Mouse (Mus musculus): ENCODE data around the gene Camta1. TPM values are rescaled to one million over a fixed set of nuclear protein-coding genes. Genes with fewer than 3 reads are reported as not detected.
A peak's percentile ranks its signal among the peaks of the same experiment; 100 is the strongest.

The Camta1 gene
- polyA plus RNA-seq, 1 experiment from 2014 or later: 123 TPM

GRCm38 (mm10) chr4:151726396-151726795 is 135.3 kb downstream of the Camta1 start:
- H3K36me3 ChIP-seq (ENCODE audit: control insufficient read depth, insufficient read depth, low read length): no peaks in the 10 kb centered on the region
- 59% methylated on average over 2 of the region's 2 CpGs for WGBS
- ATAC-seq: no peak

GRCm38 (mm10) chr4:151724897-151725296 is 136.8 kb downstream of the Camta1 start:
- H3K9me3 ChIP-seq (replicated peaks; ENCODE audit: control insufficient read depth, low read length): no peaks in the 10 kb centered on the region
- no peak overlapping the region for H3K9ac ChIP-seq (ENCODE audit: low read length)
- H3K4me2 ChIP-seq (ENCODE audit: low read length): no peak overlapping the region
- H3K4me3 ChIP-seq (ENCODE audit: low read depth, low read length): no peak overlapping the region
- ATAC-seq (no peak), DNase-seq (ENCODE audit: low spot score) (no peak)
- H3K36me3 ChIP-seq (ENCODE audit: control insufficient read depth, insufficient read depth, low read length): no peaks in the 10 kb centered on the region
- no peaks in the 10 kb centered on the region for H3K27me3 ChIP-seq (replicated peaks; ENCODE audit: control insufficient read depth, insufficient read depth, low read length)
- H3K4me1 ChIP-seq (ENCODE audit: control insufficient read depth, insufficient read depth, low read length): peaks cover 5% of the 10 kb centered on the region
- no peak overlapping the region for H3K27ac ChIP-seq (ENCODE audit: low read depth, low read length)

More at GRCm38 (mm10) chr4:151726396-151726795, 135.3 kb downstream of the Camta1 start:
- Histone ChIP-seq H3K9ac (ENCODE audit: low read length) (no peak overlapping the region), H3K4me1 (ENCODE audit: control insufficient read depth, insufficient read depth, low read length) (no peaks in the 10 kb centered on the region), H3K4me3 (ENCODE audit: low read depth, low read length) (no peak overlapping the region), H3K27ac (ENCODE audit: low read depth, low read length) (no peak overlapping the region), H3K27me3 (replicated peaks; ENCODE audit: control insufficient read depth, insufficient read depth, low read length) (no peaks in the 10 kb centered on the region), H3K9me3 (replicated peaks; ENCODE audit: control insufficient read depth, low read length) (no peaks in the 10 kb centered on the region), H3K4me2 (ENCODE audit: low read length) (no peak overlapping the region)
- no peak for DNase-seq (ENCODE audit: low spot score)

- 63% methylated on average over 15 of the region's 15 CpGs for WGBS
- peak; percentile 33 for ATAC-seq
- H3K36me3 ChIP-seq (ENCODE audit: control insufficient read depth, insufficient read depth, low read length): no peaks in the 10 kb centered on the region
These were observed 140.8 kb downstream of the Camta1 start for GRCm38 (mm10) chr4:151720722-151721467.

GRCm38 (mm10) chr4:151718866-151719475 is 142.7 kb downstream of the Camta1 start:
- WGBS: 62% methylated on average over 21 of the region's 21 CpGs
- Histone ChIP-seq H3K4me3 (ENCODE audit: low read depth, low read length) (no peak overlapping the region), H3K27ac (ENCODE audit: low read depth, low read length) (no peak overlapping the region), H3K4me1 (ENCODE audit: control insufficient read depth, insufficient read depth, low read length) (peaks cover 7% of the 10 kb centered on the region), H3K9me3 (replicated peaks; ENCODE audit: control insufficient read depth, low read length) (no peaks in the 10 kb centered on the region), H3K27me3 (replicated peaks; ENCODE audit: control insufficient read depth, insufficient read depth, low read length) (no peaks in the 10 kb centered on the region), H3K9ac (ENCODE audit: low read length) (no peak overlapping the region), H3K36me3 (ENCODE audit: control insufficient read depth, insufficient read depth, low read length) (no peaks in the 10 kb centered on the region), H3K4me2 (ENCODE audit: low read length) (no peak overlapping the region)
- ATAC-seq: no peak
- DNase-seq (ENCODE audit: low spot score): no peak

More at GRCm38 (mm10) chr4:151720722-151721467, 140.8 kb downstream of the Camta1 start:
- peaks cover 7% of the 10 kb centered on the region for H3K4me1 ChIP-seq (ENCODE audit: control insufficient read depth, insufficient read depth, low read length)
- no peak overlapping the region for H3K9ac ChIP-seq (ENCODE audit: low read length)
- H3K4me3 ChIP-seq (ENCODE audit: low read depth, low read length): no peak overlapping the region
- no peak overlapping the region; the same call in 1 of the 2 replicates for H3K27ac ChIP-seq (ENCODE audit: low read depth, low read length)
- H3K4me2 ChIP-seq (ENCODE audit: low read length): no peak overlapping the region
- H3K27me3 ChIP-seq (replicated peaks; ENCODE audit: control insufficient read depth, insufficient read depth, low read length): no peaks in the 10 kb centered on the region
- H3K9me3 ChIP-seq (replicated peaks; ENCODE audit: control insufficient read depth, low read length): no peaks in the 10 kb centered on the region
- DNase-seq (ENCODE audit: low spot score): peak; percentile 47

- DNase-seq (ENCODE audit: low spot score) (no peak), ATAC-seq (no peak)
- Histone ChIP-seq H3K9ac (ENCODE audit: low read length) (no peak overlapping the region), H3K9me3 (replicated peaks; ENCODE audit: control insufficient read depth, low read length) (no peaks in the 10 kb centered on the region), H3K4me1 (ENCODE audit: control insufficient read depth, insufficient read depth, low read length) (peaks cover 7% of the 10 kb centered on the region), H3K4me3 (ENCODE audit: low read depth, low read length) (no peak overlapping the region), H3K27ac (ENCODE audit: low read depth, low read length) (no peak overlapping the region), H3K36me3 (ENCODE audit: control insufficient read depth, insufficient read depth, low read length) (no peaks in the 10 kb centered on the region), H3K27me3 (replicated peaks; ENCODE audit: control insufficient read depth, insufficient read depth, low read length) (no peaks in the 10 kb centered on the region), H3K4me2 (ENCODE audit: low read length) (no peak overlapping the region)
- 75% methylated on average over 7 of the region's 7 CpGs for WGBS
These were observed 143.8 kb downstream of the Camta1 start for GRCm38 (mm10) chr4:151717864-151718263.

GRCm38 (mm10) chr4:151713714-151714113 is 148.0 kb downstream of the Camta1 start:
- Histone ChIP-seq H3K36me3 (ENCODE audit: control insufficient read depth, insufficient read depth, low read length) (no peaks in the 10 kb centered on the region), H3K4me3 (ENCODE audit: low read depth, low read length) (no peak overlapping the region), H3K27ac (ENCODE audit: low read depth, low read length) (no peak overlapping the region), H3K27me3 (replicated peaks; ENCODE audit: control insufficient read depth, insufficient read depth, low read length) (no peaks in the 10 kb centered on the region), H3K4me1 (ENCODE audit: control insufficient read depth, insufficient read depth, low read length) (no peaks in the 10 kb centered on the region), H3K9me3 (replicated peaks; ENCODE audit: control insufficient read depth, low read length) (no peaks in the 10 kb centered on the region), H3K9ac (ENCODE audit: low read length) (no peak overlapping the region), H3K4me2 (ENCODE audit: low read length) (no peak overlapping the region)
- ATAC-seq (no peak), DNase-seq (ENCODE audit: low spot score) (no peak)
- 89% methylated on average over 6 of the region's 6 CpGs for WGBS

- Histone ChIP-seq H3K9ac (ENCODE audit: low read length) (no peak overlapping the region), H3K4me3 (ENCODE audit: low read depth, low read length) (no peak overlapping the region), H3K27ac (ENCODE audit: low read depth, low read length) (no peak overlapping the region), H3K4me2 (ENCODE audit: low read length) (no peak overlapping the region), H3K9me3 (replicated peaks; ENCODE audit: control insufficient read depth, low read length) (no peaks in the 10 kb centered on the region), H3K27me3 (replicated peaks; ENCODE audit: control insufficient read depth, insufficient read depth, low read length) (no peaks in the 10 kb centered on the region), H3K4me1 (ENCODE audit: control insufficient read depth, insufficient read depth, low read length) (no peaks in the 10 kb centered on the region), H3K36me3 (ENCODE audit: control insufficient read depth, insufficient read depth, low read length) (no peaks in the 10 kb centered on the region)
- DNase-seq (ENCODE audit: low spot score) (no peak), ATAC-seq (no peak)
- WGBS: 95% methylated on average over 2 of the region's 2 CpGs
These were observed 150.3 kb downstream of the Camta1 start for GRCm38 (mm10) chr4:151711406-151711805.

GRCm38 (mm10) chr4:151710522-151710921 is 151.2 kb downstream of the Camta1 start:
- Histone ChIP-seq H3K27ac (ENCODE audit: low read depth, low read length) (no peak overlapping the region), H3K4me1 (ENCODE audit: control insufficient read depth, insufficient read depth, low read length) (no peaks in the 10 kb centered on the region), H3K4me2 (ENCODE audit: low read length) (no peak overlapping the region), H3K4me3 (ENCODE audit: low read depth, low read length) (no peak overlapping the region), H3K27me3 (replicated peaks; ENCODE audit: control insufficient read depth, insufficient read depth, low read length) (no peaks in the 10 kb centered on the region), H3K36me3 (ENCODE audit: control insufficient read depth, insufficient read depth, low read length) (no peaks in the 10 kb centered on the region), H3K9me3 (replicated peaks; ENCODE audit: control insufficient read depth, low read length) (no peaks in the 10 kb centered on the region), H3K9ac (ENCODE audit: low read length) (no peak overlapping the region)
- WGBS: 36% methylated on average over 7 of the region's 7 CpGs
- ATAC-seq (no peak), DNase-seq (ENCODE audit: low spot score) (no peak)

GRCm38 (mm10) chr4:151709269-151709668 is 152.4 kb downstream of the Camta1 start:
- Histone ChIP-seq H3K4me1 (ENCODE audit: control insufficient read depth, insufficient read depth, low read length) (no peaks in the 10 kb centered on the region), H3K4me3 (ENCODE audit: low read depth, low read length) (no peak overlapping the region), H3K27ac (ENCODE audit: low read depth, low read length) (no peak overlapping the region), H3K4me2 (ENCODE audit: low read length) (no peak overlapping the region), H3K9ac (ENCODE audit: low read length) (no peak overlapping the region), H3K36me3 (ENCODE audit: control insufficient read depth, insufficient read depth, low read length) (no peaks in the 10 kb centered on the region), H3K27me3 (replicated peaks; ENCODE audit: control insufficient read depth, insufficient read depth, low read length) (no peaks in the 10 kb centered on the region), H3K9me3 (replicated peaks; ENCODE audit: control insufficient read depth, low read length) (no peaks in the 10 kb centered on the region)
- WGBS: 86% methylated on average over 8 of the region's 8 CpGs
- ATAC-seq (no peak), DNase-seq (ENCODE audit: low spot score) (no peak)
